Mouse (Mus musculus) left cerebral cortex, adult 18-20 months (tissue): ENCODE data around the gene Ascc1. TPM values are rescaled to one million over a fixed set of nuclear protein-coding genes. Genes with fewer than 3 reads are reported as not detected.
"Not testable (repeated sequence)": the region's sequence is repeated elsewhere in the genome, so short reads cannot be mapped to it uniquely, and the experiment has no call there.

ENCODE experiments used
- DNase-seq, 2 experiments: peaks; one replicate each; pipeline ENCODE4 v3.0.0; 2021 to 2022; ENCODE audit warnings: low spot score in 2 of 2, mixed read lengths in 1 of 2
- total RNA-seq, 2 experiments: library from RNA; stranded (reverse); gene quantifications; 2 replicates each; pipeline ENCODE4 v1.2.3; 2021

Gene Ascc1
- total RNA-seq, 2 experiments from 2014 or later = 14.1 to 14.8 TPM

GRCm38 (mm10) chr10:60109989-60110388 is 107.4 kb downstream of the Ascc1 start:
- DNase-seq = no peak

DNA sequence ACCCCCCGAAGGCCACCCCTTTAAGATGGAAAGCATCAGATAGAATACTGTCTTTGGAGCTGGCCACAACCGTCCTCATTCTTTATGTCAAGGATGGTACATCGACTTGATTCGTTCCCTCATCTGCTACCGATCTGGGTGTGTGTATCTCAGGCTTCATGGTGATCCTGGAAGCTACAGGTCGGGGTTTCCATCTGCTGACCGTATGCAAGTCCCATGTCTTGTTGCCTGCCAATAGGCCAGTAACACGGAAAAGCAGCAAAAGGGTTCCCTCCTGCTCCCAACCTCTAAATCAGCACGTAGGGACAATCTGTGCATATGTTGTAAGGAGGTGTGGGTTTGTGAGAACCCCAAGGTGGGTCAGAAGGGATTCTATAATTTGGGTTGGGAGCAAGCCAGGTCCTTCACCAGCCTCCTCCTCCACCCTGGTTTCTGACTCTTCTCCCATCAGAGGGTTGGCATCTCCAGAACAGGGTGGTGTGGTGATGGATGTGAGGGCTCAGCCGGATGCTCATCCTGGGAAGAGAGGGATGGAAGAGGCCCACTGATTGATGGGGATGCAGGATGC is 108.4 kb downstream of the Ascc1 start:
- DNase-seq = peak in 1 of 2 experiments; percentile 36

- DNase-seq = no peak
These were observed 111.5 kb downstream of the Ascc1 start for GRCm38 (mm10) chr10:60113965-60114690.

DNA sequence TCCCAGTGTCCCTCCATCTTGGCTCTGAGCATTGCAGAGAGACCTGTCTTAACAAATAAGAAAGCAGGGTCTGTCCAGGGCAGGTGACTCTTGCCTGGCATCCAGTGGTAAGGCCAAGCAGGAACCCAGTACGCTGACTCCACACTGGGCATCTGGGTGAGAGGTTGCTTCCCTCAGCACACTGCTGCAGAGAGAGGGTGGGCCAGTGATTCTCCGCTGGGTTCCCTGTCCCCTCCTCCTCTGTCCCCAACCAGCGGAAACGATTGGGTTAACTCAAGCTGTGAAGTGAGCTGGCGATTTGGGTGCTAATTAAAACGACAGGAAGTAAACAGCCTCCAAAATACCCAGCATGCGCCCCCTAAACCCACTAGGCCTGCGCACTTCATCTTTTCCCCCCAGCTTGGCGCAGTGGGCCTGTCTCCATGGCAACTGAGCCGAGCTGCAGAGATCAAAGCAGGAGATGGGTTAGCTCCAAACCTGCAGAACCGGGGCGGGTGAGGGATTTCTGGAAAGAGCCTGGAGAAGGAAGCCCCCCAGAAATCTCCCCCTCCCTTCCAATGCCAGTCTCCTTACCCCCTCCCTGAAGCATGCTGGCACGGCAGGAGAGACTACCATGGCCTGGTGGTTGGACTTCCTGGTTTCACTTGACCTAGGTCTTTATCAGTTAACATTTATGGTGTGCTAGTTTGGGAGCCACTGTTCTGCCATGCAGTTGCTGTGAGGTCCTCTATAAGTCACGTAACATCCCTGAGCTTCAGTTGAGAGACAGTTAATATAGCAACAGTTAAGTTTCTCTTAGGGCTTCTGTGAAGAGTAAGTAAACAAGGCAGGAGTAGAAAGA is 113.0 kb downstream of the Ascc1 start:
- DNase-seq = peak; percentile 74 to 79

DNA sequence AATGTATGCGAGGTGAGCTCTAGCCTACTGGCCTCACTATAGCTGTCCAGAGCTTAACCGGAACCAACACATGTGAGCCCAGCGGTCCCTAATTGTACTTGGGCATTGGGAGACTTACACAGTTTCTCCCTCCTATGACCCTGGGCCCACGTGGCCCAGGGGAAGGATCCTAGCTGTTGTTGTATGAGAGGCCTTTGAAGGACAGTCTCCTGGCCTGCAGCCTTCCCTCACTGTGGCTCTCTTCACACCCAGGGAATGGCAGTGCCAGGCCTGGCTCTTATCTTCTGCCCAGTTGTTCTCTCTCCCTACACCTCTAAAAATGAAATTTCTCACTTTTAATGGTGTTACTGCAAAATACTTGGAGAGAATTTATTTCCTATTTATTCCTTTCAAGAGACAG is 114.4 kb downstream of the Ascc1 start:
- DNase-seq = no peak

GRCm38 (mm10) chr10:60118464-60118863 is 115.9 kb downstream of the Ascc1 start:
- no peak for DNase-seq

- peak; percentile 63 to 79 for DNase-seq
These were observed 118.0 kb downstream of the Ascc1 start for GRCm38 (mm10) chr10:60120630-60121029.

- no peak for DNase-seq
These were observed 121.5 kb downstream of the Ascc1 start for GRCm38 (mm10) chr10:60124078-60124477.

GRCm38 (mm10) chr10:60125529-60126327 is 123.1 kb downstream of the Ascc1 start:
- DNase-seq = no peak

GRCm38 (mm10) chr10:60128287-60128686 is 125.7 kb downstream of the Ascc1 start:
- DNase-seq = no peak

- DNase-seq = no peak
These were observed 127.9 kb downstream of the Ascc1 start for GRCm38 (mm10) chr10:60130504-60130903.

GRCm38 (mm10) chr10:60133501-60133900 is 130.9 kb downstream of the Ascc1 start:
- DNase-seq = no peak

GRCm38 (mm10) chr10:60134201-60134600 is 131.6 kb downstream of the Ascc1 start:
- no peak for DNase-seq

DNA sequence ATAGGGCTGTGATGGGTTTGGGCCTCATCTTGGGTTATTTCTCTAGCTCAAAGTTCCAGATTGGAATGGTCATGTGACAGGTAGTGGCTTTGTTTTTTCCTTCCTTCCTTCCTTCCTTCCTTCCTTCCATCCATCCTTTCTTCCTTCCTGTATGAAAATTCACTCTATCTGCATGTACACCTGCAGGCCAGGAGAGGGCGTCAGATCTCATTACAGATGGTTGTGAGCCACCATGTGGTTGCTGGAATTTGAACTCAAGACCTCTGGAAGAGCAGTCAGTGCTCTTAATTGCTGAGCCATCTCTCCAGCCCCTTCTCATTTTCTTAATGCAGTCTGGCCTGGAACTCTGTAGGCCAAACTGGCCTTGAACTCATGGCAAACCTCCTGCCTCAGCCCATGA is 133.4 kb downstream of the Ascc1 start:
- not testable (repeated sequence) for DNase-seq

DNA sequence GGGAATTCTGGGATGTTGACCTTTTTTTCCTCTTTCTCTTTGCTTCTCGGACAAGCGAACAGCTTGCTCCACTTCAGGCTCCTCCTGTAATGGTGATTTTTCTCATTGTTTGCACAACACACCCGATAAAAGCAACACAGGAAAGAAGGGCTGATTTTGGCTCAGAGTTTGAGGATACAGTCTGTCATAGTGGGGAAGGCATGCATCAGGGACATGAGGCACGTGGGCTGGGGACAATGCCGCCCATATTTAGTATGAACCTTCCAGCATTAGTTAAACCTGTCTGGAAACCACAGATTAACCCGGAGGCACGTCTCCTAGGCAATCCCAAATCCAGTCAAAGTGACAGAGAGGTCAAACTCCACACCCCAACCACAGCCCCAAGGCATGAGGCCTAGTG is 134.3 kb downstream of the Ascc1 start:
- DNase-seq = no peak

- DNase-seq = no peak
These were observed 136.1 kb downstream of the Ascc1 start for GRCm38 (mm10) chr10:60138680-60139079.

DNA sequence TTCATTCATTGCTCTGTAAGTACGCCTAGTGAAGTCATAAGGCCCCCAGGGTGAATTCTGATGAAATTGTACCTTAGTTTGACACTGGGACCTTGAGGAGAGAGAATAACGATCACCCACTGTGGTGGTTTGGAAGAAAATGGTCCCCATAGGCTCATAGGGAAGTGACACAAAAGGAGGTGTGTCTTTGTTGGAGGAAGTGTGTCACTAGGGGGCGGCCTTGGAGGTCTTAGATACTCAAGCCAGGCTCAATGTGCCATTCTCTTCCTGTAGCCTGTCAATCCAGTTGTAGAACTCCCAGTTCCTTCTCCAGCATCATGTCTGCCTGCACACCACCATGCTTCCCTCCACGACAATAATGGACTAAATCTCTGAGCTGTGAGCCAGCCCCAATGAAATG is 138.1 kb downstream of the Ascc1 start:
- no peak for DNase-seq

DNA sequence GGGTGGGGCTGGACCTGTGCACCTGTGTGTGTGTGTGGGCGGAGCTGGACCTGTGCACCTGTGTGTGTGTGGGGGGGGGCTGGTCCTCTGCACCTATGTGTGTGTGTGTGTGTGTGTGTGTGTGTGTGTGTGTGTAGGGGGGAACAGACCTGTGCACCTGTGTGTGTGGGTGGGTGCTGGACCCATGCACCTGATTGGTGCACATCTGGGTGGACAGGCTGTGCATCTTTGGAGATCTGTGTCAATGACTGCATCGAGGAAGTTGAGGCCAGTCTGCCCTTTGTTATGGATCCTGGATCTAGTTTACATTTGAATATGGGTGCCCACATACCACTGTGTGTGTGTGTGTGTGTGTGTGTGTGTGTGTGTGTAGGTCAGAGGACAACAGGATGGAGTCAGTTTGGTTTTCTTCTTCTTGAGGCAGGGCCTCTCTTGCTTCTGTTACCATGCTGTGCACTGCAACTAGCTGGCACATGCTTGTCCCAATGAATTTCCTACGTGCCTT is 139.1 kb downstream of the Ascc1 start:
- DNase-seq = no peak

DNA sequence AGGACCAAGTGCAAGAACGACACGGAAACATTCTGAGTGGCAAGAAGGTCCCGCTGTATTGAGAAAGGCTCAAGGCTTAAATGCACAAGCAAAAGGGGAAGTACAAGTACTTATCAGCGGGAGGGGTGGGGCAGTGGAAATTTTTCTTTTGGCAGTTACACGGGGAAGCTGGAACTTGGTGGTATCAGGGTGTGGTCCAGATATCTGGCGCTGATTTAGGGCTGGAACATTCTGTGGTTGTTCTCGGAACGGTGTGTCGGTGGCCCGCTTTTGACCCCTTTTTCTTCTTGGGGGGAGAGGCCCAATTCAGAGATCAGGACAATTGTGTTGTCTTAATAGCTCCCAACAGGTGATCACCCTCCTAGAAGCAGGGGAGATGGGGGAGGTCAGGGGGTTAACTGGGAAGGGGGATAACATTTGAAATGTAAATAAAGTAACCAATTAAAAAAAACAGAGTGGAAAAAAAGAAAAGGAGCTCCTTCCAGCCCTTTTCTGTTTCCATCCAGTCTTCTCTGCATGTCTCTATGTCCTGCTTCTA is 145.0 kb downstream of the Ascc1 start:
- DNase-seq = not testable (repeated sequence)

DNA sequence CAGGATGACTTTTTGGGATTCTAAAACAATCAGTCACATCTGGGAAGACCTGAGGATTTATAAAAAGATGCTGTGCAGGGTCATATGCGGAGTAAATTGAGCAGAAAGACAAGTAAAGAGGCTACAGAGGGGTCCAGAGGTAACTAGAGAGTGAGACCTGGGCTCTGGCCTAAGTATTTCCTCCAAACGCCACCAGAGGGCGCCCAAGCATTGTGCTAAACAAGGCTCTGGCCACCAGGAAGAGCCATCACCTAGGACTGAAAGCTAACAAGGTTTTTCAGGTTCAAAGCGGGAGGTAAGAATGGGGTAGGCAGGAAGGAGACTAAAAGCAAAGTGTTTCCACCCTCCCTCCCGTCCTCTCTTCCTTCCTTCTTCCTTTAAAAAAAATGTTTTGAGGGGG is 145.5 kb downstream of the Ascc1 start:
- peak; percentile 78 to 85 for DNase-seq
